Mouse (Mus musculus): ENCODE measurements around the gene Btbd17. TPM values are rescaled to one million over a fixed set of nuclear protein-coding genes. Genes with fewer than 3 reads are reported as not detected.

Btbd17 gene
- polyA plus RNA-seq, 1 experiment = 0.15 TPM

GRCm38 (mm10) chr11:114803990-114804389, 8.2 kb upstream of the Btbd17 start:
- no peak for DNase-seq (ENCODE audit: low spot score)

DNA sequence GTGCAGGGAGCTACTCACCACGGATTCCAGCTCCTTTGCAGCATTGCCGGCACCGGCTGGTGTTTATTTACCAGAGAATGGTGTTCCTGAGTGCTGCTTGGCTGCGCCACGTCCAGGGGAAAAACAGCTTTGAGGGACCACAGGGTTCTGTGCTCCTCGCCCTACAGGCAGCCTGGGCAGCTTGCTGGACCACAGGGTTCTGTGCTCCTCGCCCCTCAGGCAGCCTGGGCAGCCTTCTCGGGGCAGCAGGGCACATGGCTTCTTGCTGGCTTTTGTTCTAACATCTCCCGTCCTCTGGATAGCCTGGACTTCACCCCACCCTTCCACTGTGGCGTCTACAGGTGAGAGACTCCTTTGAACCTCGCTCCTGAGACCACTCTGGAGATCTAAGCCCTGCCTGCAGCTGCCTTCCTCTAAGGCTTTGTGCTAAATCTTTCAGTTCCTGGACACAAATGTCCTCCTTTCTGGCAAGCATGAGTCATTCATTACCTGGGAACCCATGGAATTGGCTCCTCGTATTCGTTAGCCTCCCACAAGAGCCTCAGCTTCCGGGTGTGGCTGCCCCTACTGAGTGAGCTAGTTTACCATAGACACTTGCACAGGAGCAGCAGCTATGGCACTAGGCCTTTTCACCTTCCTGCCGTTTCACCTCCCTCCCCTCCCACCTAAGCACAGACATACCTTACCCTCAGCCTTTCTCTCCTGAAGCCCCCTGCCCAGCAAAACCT, 7.0 kb upstream of the Btbd17 start:
- DNase-seq (ENCODE audit: low spot score) = no peak

DNA sequence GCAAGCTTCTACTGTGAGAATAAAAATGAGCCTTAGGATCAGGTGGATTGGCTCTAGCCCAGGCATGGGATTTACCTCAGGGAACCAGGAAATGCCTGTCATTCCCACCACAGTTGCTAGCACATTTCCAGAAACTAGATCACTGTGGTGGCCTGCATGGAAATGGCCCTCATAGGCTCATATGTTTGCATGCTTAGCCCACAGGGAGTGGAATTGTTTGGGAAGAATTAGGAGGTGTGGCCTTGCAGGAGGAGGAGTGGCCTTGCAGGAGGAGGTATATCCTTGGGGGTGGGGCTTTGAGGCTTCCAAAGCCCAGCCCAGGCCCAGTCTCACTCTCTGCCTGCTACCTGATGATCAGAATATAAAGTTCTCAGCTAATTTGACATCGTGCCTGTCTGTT, 6.2 kb upstream of the Btbd17 start:
- DNase-seq (ENCODE audit: low spot score) = no peak

DNA sequence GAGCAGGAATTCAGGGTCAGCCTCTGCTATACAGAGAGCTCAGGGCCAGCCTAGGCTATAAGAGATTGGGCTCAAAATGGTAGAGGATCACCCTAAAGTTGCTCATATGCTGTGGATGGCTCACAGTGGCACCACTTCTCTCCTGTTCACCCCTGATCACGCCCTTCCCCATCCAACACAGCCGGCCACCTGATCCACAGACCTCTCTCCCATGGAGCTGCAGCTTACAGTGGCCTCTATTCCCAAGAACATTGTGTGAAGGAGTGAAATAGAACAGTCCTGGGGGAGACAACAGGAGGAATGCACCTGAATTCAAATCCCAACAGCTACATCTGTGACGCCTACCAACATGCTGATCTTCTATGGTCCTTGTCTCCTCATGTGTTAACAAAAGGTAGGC, 2.9 kb upstream of the Btbd17 start, which contains the start of gene Gpr142:
TSS of gene Gpr142 (plus strand) at position 301 of the 400 bp plus-strand sequence.
- DNase-seq (ENCODE audit: low spot score) = no peak

- DNase-seq (ENCODE audit: low spot score) = no peak
These were observed 2.2 kb upstream of the Btbd17 start for GRCm38 (mm10) chr11:114797981-114798380.

DNA sequence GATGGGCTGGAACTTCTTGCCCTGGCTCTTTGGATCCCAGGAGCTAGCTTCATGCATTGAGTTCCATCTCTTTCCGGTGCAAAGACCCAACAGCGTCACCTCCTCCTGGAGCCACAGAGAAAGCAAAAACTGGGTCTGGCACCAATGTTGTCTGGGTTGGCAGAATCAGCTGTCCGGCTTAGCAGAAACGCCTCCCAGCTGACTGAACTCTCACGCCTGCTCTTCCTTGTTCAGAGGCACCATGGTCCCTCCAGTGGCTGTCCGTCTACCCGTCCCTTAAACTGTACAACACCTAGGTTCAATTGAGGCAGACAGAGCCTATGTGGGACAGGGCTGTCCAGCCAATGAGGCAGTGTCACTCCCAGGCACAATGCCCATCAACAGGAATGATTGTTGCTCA, 1.4 kb upstream of the Btbd17 start:
- no peak for DNase-seq (ENCODE audit: low spot score)

- DNase-seq (ENCODE audit: low spot score) = no peak
These were observed 456 bp downstream of the Btbd17 start for GRCm38 (mm10) chr11:114795231-114795746.

- DNase-seq (ENCODE audit: low spot score) = no peak
These were observed 1.1 kb downstream of the Btbd17 start for GRCm38 (mm10) chr11:114794691-114795090.

DNA sequence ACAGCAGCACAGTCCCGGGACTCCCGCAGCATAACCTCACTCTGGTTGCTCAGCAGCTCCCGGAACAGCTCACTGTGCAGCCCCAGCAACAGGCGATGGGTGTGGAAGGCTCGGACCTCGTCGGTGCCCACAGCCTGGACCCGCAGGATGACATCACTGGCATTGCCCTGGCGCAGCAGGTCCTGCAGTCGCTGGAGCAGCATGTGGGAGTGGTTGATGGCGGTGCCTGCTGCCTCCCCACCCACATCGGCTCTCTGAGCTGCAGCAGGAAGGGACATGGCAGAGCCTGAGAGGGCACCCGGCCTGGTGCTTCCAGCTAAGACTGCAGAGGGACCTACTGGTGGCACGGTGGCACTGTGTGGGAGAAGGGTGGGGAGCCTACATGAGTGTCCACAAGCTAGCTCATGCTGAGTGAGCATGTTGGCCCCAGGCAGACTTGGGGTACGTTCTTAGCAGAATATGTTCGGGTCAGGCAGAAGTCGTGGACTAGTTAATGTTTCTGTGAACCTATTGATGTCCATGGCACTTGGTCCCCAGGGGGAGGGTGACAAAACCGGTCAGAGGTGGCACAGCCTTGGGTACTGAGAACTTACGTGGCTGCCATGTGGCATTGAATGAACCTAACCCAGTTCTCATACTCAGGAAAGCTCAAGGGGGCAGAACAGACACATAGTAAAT, 1.7 kb downstream of the Btbd17 start:
- DNase-seq (ENCODE audit: low spot score) = no peak

DNA sequence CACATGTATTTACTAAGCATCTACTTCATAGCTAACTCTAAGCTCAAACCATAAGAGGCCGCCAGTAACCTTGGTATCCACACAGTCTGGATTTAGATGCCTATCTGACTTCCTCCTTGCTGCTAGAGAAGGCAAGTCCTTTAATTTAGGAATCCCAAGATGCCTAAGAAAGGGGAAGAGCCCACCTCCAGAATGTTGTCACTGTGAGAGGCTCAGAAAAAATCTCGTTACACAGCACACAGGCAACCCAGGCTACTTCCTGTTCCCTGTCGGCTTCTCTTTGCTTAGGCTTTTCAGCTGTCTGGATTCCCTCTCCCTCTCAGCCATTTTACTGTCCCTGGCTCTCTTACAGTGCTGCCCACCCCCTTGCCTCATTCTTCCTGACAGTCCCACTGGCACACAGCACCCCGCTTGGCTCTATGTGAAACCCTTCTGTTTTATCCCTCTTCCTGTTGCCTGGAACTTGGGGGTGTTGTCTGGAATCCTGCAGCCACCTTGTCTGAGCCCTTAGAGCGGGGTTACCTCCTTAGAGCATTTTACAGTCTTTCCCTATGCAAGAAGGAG, 2.7 kb downstream of the Btbd17 start:
- no peak for DNase-seq (ENCODE audit: low spot score)

DNA sequence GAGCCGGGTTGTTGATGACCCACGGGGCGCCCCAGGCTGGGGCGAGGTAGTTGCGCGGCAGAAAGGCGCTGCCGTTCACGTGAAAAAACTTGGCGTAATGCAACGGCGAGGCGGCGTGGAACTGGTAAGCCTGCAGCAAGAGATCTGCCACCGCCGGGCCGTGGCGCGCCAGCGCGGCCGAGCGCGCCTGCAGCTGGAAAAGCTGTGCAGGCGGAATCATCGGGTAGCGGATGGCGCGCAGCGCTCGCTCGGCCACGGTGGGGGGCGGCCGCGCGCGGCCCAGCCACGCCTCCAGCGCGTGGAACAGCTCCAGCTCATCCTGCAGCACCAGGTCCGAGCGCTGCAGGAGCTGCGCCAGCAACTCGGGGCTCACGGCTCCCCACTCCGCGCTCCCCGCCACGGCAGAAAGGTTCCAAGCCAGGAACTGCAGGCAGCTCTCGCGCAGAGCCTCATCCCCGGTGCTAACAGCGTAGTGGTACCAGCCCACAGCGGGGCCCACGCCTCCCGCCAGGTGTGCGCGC, 3.8 kb downstream of the Btbd17 start:
- no peak for DNase-seq (ENCODE audit: low spot score)

- DNase-seq (ENCODE audit: low spot score) = no peak
These were observed 4.3 kb downstream of the Btbd17 start for GRCm38 (mm10) chr11:114791351-114791889.

- DNase-seq (ENCODE audit: low spot score) = no peak
These were observed 4.9 kb downstream of the Btbd17 start for GRCm38 (mm10) chr11:114790841-114791240.

- DNase-seq (ENCODE audit: low spot score) = no peak
These were observed 5.6 kb downstream of the Btbd17 start for GRCm38 (mm10) chr11:114790171-114790570.

- no peak for DNase-seq (ENCODE audit: low spot score)
These were observed 6.0 kb downstream of the Btbd17 start for GRCm38 (mm10) chr11:114789716-114790115.

DNA sequence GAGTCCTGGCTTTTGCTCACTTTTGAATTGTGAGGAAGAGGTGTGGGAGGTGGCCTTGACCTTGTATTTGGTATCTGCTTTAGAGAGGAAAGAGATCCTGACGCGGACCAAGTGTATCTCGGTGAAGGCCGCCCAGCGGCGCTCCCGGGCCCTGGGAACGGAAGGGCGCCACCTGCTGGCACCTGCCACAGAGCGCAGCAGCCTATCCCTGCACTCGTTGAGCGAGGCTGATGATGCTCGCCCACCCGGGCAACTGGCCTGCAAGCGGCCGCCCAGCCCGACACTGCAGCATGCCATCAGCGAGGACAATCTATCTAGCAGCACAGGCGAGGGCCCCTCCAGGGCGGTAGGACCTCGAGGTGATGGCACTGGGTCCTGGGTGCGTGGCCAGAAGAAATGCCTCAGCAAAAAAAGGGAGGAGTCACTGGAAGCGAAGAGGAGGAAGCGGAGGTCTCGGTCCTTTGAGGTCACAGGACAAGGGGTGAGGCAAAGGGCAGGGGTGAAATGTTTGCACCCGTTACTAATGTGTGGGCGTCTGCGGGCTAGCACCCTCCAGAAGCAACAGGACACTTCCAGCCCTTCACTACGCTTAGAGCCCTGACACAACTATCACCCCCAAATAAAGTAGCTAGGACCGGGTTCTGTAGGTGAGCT, 6.6 kb downstream of the Btbd17 start:
- peak; percentile 70 for DNase-seq (ENCODE audit: low spot score)

GRCm38 (mm10) chr11:114787611-114788010, 8.1 kb downstream of the Btbd17 start:
- no peak for DNase-seq (ENCODE audit: low spot score)

GRCm38 (mm10) chr11:114786326-114786725, 9.4 kb downstream of the Btbd17 start:
- DNase-seq (ENCODE audit: low spot score) = no peak

GRCm38 (mm10) chr11:114785892-114786291, 9.9 kb downstream of the Btbd17 start:
- DNase-seq (ENCODE audit: low spot score) = no peak

DNA sequence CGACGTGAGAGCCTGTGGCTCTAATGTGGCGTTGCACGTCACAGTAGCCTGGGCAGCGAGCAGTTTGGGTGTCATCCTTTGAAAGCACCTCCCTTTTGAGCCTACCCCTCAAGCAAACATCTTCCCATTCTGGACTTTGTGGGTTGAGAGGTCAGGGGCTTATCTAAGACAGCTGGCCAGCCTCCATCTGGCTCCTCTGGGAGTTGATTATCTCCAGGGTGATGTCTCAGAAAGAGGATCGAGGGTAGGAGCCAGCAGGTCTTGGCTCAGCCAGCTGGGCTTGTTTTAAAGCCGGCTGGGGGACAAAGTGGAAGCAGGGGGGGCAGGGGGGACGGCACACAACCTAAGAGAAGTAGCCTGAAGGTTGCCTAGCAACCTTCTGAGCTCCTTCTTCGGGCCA, 15.7 kb downstream of the Btbd17 start:
- DNase-seq (ENCODE audit: low spot score) = no peak

GRCm38 (mm10) chr11:114771896-114772295, 23.8 kb downstream of the Btbd17 start:
- DNase-seq (ENCODE audit: low spot score) = no peak

GRCm38 (mm10) chr11:114769911-114770310, 25.8 kb downstream of the Btbd17 start:
- no peak for DNase-seq (ENCODE audit: low spot score)

All from urinary bladder, adult 2 months (tissue).